Mouse (Mus musculus): Measurements from ENCODE around the gene Idh3b. TPM values are rescaled to one million over a fixed set of nuclear protein-coding genes. Genes with fewer than 3 reads are reported as not detected.

Gene Idh3b
- polyA plus RNA-seq (2017; shearing (Covaris generic)) = 123 TPM

DNA sequence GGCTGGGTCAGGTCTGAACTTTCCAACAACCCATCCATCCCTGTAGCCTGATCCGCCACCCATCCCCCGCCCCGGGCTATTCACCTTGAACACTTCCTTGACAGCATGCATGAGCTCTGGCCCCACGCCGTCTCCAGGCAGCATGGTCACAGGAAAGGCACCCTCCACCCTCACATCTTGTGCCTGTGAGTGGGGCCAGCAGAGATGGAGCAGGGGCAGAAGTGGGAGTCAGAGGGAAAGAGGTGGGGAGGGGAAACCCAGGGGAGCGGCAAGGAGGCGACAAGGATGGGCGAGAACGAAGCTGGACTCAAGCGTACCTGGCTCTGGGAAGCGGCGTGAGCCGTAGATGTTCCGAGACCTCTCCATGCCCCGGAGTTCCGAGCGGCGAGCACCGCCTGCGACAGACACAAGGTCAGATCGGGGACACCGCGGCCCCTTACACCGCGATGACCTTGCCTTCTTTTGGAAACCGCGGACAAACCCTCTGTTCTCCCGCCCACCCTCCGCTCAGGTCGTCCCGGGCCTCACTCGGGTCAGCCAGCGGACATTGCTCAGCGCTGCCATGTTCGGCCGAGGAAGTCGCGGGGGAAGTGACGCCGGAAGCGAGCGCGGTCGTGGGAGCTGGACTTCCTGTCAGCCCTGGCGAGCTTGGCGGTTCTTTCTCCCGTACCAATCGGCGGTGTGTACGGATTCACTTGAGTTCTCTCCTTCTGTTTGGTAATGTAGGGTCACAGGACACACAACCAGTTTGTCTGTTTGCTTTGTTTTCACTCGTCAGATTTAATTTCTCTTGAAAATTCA lies at the start of gene Idh3b:
Gene Idh3b, minus strand, starts transcription at position 694 of the 801 bp plus-strand sequence.

DNA sequence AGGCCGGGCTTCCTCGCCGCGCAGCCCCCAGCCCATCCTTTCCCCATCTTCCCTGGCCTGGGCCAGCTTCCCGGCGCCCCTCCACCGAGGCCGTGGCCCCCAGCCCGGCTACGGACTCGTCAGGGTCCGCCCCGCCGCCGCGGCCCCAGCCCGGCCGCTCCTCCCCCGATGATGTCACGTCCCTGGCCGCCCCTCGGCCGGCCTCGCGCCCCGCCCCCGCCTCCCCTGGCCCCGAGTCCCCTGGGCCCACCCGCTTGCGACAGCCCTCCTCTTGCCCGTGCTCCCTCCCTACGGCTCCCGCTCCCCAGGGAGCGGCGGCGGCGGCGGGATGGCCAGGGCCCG lies 10.6 kb upstream of the Idh3b start, which contains the start of gene Ebf4:
Gene Ebf4, plus strand, starts transcription at position 234 of the 342 bp plus-strand sequence.

DNA sequence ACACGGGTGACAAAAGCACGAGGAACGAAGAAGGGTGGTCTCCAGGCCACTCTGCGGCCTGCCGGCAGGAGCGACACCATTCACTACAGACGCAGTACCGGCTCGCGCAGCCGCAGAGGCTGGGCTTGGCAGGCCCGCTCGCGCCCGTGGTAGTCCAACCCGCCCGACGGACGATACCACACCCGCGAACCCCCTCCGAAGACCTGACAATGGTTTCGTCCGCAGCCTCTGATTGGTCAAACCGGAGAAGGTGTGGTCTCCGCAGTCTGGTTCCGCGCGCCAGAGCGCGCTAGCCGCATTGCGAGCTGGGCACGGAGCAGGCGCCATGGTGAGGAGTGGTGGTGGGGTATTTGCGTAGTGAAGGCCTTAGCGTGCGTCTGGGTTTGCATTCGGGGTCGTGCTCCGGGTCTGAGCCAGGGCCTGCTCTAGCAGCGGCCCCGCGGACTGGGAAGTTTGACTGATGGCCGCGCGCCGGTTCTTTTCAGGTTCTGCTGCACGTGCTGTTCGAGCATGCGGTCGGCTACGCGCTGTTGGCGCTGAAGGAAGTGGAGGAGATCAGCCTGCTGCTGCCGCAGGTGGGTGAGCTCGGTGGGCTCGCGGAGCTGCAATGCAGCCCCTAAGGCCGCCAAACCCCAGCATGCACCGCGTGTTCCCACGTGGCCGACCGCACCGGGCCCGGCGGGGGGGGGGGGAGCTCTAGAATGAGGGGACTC lies 10.0 kb downstream of the Idh3b start, which contains the start of gene Nop56:
Gene Nop56, plus strand, starts transcription at position 282 of the 713 bp plus-strand sequence.

Other genes with a start within 250 kb of the Idh3b start
- gene Tgm6, start 172.1 kb downstream of the Idh3b start, polyA plus RNA-seq (2017; shearing (Covaris generic)) = not detected
- 355 TPM for gene Snrpb, start 105.1 kb downstream of the Idh3b start, polyA plus RNA-seq (2017; shearing (Covaris generic))
- gene Tmc2, start 89.4 kb downstream of the Idh3b start, polyA plus RNA-seq (2017; shearing (Covaris generic)) = 0.16 TPM
- 386 TPM for gene Nop56, start 10.1 kb downstream of the Idh3b start, polyA plus RNA-seq (2017; shearing (Covaris generic))
- not detected for gene Ebf4, start 10.6 kb upstream of the Idh3b start, polyA plus RNA-seq (2017; shearing (Covaris generic))
- gene Cpxm1, start 113.0 kb upstream of the Idh3b start, polyA plus RNA-seq (2017; shearing (Covaris generic)) = 0.32 TPM
- not detected for gene Gm28372, start 120.7 kb upstream of the Idh3b start, polyA plus RNA-seq (2017; shearing (Covaris generic))
- gene 1700020A23Rik, start 120.7 kb upstream of the Idh3b start, polyA plus RNA-seq (2017; shearing (Covaris generic)) = not detected
- not detected for gene Tmem239, start 121.9 kb upstream of the Idh3b start, polyA plus RNA-seq (2017; shearing (Covaris generic))
- 266 TPM for gene Vps16, start 139.8 kb upstream of the Idh3b start, polyA plus RNA-seq (2017; shearing (Covaris generic))
- gene Pced1a, start 140.2 kb upstream of the Idh3b start, polyA plus RNA-seq (2017; shearing (Covaris generic)) = 13.9 TPM
- 142 TPM for gene Ptpra, start 165.7 kb upstream of the Idh3b start, polyA plus RNA-seq (2017; shearing (Covaris generic))

Measured in effector memory CD4-positive, alpha-beta T cell, adult 7 months (primary cell).